Mouse (Mus musculus): ENCODE results near the gene Atp2c2.
A peak's percentile ranks its signal among the peaks of the same experiment; 100 is the strongest.

The Atp2c2 gene

DNA sequence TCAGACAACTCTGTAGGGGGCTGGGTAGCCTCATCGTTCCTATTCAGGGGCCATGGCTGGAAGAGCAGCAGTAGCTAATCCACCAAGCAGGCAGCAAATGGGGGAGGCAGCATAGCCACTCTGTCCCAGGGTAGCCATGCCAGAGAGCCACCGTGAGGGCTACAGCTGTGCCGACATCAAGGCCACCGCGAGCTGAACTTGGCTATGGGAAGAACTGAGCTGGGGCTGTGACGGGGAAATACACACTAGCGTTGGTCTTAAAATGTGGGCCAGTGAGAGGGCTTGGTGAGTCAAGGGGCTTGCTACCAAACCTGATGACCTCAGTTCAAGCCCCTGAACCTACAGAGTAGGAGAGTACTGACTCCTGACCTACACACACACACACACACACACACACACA lies 84.9 kb downstream of the Atp2c2 start:
- DNase-seq (ENCODE audit: low read depth, low spot score) = no peak

DNA sequence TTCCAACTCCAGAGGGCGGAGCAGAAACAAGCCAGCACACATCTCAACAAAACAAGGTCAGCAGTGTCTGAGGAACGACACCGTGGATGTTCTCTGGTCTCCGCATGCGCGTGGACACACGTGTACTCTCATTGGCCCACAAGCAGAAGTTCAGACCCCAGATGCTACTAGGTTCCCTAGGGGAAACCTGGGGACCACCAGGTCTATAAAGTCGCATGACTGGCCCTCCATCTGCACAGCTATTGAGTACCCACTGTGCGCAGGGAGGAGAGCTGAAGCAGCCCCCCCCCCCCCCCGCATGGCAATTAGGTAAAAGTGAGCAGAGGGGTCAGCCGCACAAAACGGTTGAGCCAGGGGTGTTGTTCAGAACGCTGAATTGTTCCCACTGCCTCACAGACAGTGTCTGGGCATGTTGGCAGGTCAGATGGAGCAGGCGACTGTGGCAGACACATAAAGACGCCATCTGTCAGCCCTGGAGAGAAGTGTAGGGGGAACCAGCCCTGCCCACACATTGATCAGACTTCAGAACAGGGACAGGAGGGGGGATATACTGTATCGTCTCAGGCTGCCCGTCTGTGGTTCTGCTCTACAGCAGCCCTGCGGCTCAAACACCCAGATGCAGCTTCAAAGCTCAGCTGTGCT lies 86.1 kb downstream of the Atp2c2 start:
- peak; percentile 38 for DNase-seq (ENCODE audit: low read depth, low spot score)

DNA sequence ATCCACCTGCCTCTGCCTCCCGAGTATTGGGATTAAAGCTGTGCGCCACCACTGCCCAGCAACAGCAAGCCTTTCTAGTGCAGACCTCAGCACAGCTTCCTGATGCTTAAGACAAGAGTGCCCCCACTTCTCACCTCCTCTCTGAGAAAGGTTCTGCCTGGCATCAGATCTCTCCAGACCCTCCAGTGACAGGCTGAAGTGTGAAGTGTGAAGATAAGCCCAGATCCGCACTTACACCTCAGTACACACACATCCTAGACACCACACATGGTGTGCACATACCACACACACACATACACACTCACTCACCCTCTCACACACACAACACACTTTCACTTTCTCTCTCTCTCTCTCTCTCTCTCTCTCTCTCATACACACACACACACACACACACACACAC lies 87.1 kb downstream of the Atp2c2 start:
- DNase-seq (ENCODE audit: low read depth, low spot score) = no peak

DNA sequence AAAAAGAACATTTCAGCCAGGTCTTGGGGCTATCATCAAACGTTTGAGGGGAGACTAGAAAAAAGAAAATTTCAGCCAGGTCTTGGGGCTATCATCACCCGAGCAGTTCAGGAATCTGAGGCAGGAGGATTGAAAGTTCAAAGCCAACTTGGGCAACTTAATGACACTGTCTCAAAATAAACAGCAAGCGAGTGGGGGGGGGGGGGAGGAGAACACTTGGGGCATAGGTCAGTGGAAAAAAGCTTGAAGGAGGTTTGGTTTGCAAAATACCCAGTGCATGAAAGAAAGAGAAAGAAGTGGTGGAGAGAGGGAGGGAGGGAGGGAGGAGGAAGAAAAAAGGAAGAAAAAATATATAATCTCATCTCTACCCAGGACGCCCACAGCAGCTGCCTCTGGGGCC lies 87.5 kb downstream of the Atp2c2 start:
- no peak for DNase-seq (ENCODE audit: low read depth, low spot score)

DNA sequence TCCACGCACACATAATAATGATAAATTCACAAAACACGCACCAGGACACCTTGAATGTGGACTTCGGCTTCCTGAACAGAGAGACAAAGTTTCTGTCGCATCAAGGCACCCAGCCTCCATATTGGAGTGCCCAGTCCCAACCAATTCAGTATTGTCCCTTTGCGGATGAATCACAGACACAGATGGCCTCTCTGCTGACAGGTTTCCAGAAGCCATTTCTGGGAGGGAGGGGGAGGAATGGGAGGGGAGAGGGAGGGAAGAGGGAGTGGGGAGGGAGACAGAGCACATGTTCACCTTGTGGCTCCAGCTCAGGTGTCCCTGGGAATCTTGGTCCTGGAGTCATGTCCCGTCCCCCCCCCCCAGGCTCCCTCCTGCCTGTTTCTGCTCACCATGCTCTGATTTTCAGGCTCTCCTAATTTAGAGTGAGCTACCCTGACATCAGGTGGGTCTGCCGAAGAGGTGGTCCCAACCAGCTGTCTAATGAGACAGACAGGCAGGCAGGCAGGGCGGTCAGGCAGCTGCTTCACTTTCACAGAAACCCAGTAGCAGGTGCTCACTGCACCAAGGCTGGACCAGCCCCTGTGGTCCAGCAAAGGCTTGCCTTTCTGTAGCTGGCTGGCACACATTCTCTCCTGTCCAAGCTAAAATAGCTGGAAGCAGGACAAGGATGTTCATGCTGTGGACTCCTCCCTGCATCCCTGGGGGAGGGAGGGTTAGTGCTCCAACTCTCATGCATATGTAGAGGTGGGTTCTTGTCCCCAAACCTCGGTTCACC lies 89.0 kb downstream of the Atp2c2 start:
- no peak for DNase-seq (ENCODE audit: low read depth, low spot score)

DNA sequence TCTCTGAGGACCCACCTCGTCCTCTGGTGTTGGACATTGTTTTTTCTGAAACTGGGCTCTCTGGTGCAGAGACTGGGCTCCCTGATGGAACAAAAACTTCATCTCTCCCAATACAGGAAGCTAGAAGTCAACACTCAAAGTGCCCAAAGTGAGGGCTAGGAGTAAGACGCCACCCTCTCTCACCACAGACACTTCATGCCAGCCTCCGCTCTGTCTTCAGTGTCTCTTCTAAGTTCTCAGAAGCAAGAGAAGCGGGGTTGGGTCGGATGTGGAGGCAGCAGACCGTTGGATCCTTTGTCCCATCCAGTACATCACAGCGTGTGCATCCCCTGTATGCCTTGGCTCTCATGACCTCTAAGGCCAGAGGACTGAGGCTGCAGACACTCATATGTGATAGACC lies 89.8 kb downstream of the Atp2c2 start:
- DNase-seq (ENCODE audit: low read depth, low spot score) = no peak

DNA sequence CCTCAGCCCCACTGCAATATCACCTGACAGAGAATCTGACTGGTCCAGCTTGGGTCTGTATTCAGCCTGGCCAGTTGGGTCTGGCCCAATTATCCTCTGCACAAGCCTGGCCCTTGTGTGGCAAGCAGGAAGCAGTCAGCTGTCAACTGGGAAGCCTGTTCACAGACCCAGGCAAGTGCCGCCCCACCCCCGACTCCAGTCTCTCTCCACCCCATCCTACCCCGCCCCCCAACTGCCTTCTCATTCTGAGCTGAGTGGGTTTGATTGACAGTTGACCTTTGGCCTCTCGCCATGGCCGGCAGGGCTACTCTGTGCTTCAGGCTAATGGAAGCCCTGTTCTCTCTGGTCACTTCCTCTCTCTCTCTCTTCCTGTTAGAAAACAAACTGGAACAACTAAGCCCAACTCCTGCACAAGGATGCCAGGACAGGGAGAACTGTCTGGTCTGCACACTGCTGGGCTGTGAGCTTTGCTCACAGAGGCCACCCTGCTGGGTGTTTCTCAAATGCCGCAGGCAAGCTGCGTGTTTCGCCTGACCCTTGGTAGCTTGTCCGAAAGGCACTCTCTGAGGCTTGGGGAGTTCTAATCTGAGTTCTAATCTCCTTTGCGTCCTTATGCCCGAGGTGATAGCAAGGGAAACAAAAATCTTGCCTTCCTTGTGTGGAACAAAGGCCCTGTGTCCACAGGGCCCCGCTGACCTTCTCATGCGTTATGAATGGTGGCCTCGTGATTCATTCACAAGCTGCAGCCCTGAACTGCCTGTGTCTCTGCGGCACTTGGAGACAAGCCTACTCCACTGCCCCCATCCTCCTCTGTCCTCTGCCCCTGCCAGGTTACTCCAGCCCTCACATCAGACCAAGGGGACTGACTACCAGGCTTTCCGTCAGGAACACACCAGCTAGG lies 92.2 kb downstream of the Atp2c2 start:
- peak; percentile 64 for DNase-seq (ENCODE audit: low read depth, low spot score)

DNA sequence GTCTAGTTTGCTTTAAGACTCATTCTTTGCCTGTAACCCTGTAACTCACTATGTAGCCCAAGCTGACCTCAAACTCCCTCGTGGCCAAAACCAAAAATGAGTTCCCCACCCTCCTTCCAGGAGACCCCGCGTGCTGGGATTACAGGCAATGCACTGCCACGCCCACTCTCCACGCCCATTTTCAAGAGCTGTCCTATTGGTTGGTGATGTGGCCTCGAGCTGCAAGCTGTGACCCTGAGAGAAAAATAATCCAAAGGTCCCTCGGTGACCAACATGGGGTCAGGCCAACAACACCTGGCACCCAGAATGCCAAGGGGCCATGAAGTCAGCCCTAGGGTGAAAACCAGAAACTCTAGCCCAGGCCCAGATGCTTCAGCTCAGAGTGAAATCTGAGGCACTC lies 94.9 kb downstream of the Atp2c2 start:
- DNase-seq (ENCODE audit: low read depth, low spot score) = no peak

DNA sequence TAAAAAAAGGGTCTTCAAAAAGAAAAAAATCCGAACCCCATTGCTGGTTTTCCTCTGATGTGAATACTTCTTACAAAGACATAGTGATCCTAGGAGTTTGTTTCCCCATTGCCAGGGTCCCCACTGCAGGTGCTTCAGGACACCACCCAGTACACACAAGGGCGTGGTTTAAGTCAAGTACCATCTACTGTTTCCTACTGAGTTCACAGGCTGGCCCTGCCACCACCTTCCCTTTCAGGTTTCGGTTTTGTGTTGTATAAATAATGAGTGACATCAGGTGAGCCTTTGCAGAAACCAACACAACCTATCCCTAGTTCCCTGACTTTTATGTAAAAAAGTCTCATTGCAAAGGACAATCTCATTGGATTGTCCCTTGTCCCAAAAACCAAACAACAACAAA lies 95.8 kb downstream of the Atp2c2 start:
- no peak for DNase-seq (ENCODE audit: low read depth, low spot score)

DNA sequence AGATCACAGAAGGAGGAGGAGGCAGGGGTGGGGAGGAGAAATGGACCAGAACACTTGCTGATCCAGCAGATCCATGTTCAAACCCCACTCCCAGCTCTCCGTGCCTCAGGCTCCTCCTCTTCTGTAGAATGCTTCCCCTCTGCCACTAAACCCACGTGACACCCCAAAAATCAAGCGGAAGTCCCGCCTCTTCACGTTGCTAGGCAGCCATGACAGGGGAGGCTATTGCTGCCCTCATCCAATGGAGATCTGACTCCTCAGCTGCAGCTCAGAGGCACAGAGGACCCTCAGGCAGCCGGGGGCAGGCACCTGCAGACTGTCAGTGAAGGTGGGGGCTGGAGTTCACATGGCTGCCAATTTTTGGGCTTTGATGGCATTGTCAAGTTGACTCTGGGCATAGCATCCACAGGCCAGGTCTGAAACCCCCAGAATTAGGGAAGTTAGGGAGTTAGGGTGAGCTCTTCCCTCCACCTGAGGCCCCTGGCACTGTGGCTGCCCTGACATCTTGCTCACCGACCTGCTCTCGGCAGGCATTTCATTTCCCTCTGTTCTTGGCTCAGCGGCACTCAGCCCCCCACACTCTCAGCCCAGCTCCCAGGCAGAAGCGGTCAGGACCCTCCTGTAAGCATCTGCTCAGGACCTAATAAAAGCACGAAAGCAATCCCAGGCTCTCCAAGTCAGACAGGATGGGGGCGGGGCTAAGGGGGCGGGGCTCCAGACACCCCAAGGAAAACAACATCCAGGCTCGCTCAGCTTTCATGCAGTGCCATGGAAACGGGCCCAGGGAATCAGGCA lies 98.6 kb downstream of the Atp2c2 start:
- DNase-seq (ENCODE audit: low read depth, low spot score) = peak; percentile 64

DNA sequence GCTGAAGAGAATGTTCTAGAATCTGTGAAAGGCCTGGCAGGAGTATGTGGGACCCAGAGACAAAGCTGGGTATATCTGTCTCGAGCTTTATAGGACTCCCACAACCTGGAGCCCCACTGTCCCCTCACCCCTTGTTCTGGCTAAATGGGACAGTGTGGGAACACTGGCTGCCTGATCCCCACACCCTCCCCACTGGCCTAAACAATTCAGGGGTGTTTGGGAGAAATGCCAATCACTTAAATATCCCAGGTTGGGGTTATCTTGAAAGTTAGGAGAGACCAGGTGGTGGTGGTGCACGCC lies 99.1 kb downstream of the Atp2c2 start:
- DNase-seq (ENCODE audit: low read depth, low spot score) = no peak

DNA sequence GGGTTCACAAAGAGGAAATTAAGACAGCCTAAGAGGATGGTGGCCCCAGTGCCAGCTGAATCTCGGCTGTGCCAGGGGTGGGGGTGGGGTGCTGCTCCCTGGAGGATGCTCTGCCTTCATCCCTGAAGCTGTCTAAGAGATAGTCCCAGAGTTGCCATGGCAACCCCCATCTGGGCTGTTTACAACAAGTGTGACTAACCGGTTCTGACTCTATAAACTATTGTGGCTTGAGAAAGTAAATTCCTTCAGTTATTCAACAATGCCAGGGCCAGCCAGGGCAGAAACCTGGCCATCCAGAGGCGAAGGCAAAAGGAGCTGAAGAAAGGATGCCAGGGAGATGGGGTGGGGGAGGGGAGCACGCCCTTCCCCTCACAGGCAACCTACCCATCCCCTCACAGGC lies 101.4 kb downstream of the Atp2c2 start:
- DNase-seq (ENCODE audit: low read depth, low spot score) = no peak

DNA sequence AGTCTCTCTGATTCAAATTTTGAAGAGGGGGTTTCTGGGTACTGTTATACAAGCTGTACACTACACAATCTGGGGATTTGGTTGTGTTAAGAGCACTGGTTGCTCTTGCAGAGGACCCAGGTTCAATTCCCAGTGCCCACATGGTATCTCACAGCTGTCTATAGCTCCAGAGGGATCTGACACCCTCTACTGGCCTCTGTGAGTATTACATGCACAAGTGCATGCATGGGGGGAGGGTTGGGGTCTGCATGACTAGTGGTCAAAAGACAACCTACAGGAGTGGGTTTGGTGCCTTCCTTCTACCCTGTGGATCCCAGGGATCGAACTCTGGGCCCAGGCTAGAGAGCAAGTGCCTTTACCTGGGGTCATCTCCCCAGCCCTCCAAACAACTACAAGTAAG lies 102.8 kb downstream of the Atp2c2 start:
- DNase-seq (ENCODE audit: low read depth, low spot score) = peak; percentile 87

DNA sequence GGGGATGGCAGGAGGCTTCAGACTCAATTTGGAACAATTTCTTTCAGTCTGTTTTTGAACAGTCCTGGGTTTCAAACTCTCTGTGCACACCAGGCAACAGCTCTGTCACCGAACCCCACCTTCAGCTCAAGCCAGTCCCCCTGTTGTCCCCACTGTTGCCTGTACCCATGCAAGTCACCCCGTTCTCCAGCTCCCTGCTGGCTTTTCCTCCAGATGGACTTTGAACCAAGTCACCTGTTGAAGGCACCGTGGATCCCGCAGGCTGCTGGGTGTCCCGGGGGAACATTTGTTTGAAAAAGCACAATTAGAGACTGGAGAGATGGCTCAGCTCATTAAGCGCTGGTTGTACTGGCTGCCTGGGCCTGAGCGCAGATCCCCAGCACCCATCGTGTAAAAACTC lies 105.5 kb downstream of the Atp2c2 start:
- DNase-seq (ENCODE audit: low read depth, low spot score) = no peak

DNA sequence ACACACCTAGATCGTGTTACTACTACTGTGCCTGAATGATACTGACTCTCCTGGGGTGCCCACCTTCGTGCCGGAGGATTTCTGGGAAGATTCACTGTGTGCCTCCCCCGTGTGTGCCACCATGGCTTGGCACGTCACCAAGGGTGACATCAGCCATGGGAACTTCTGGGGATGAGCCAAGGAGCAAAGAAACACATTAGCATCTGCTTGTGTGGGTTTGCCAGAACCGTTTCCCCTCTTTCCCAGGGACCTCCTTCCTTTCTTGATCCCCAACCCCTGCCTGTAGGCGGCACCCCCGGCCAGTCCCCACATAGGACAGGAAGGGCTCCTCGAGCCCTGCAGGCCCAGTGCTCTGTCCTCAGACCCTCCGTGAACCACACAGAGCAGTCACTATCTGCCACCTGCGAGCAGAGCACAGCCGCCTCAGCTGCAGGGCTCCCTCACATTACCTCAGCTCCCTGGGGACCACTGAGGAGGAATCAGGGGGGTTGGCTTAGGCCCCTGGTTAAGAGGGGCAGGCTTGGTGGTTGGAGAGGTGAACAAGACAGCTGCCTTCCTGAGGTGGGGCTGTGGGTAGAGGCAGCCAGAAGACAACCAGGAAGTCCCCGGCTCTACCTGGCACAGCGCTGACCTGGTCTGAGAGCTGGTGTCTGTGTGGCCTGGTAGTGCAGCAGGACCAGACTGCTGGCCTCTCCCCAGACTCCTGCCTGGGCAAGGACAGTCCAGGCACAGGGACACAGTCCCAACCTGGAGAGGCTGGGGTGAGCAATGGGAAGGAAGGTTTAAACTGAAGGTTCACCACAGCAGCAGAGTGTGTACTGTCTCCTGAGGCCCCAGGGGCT lies 106.8 kb downstream of the Atp2c2 start:
- no peak for DNase-seq (ENCODE audit: low read depth, low spot score)
